Mouse (Mus musculus): ENCODE measurements around the gene Vmn2r104. TPM values are rescaled to one million over a fixed set of nuclear protein-coding genes. Genes with fewer than 3 reads are reported as not detected.

Vmn2r104 gene
- not detected for polyA plus RNA-seq (2017; shearing (Covaris generic))

GRCm38 (mm10) chr17:20048236-20048635 lies at the start of gene Vmn2r104:
TSS of gene Vmn2r104 (minus strand) at chr17:20048336.

Other genes starting within 250 kb of the Vmn2r104 start
- not detected for gene Fpr-rs7, start 65.9 kb upstream of the Vmn2r104 start, polyA plus RNA-seq (2017; shearing (Covaris generic))
- not detected for gene Fpr-rs6, start 134.8 kb upstream of the Vmn2r104 start, polyA plus RNA-seq (2017; shearing (Covaris generic))
- gene Vmn2r105, start 186.7 kb upstream of the Vmn2r104 start, polyA plus RNA-seq (2017; shearing (Covaris generic)): not detected
- not detected for gene Vmn2r106, start 237.2 kb upstream of the Vmn2r104 start, polyA plus RNA-seq (2017; shearing (Covaris generic))

Data from CD4-positive, CD25-positive, alpha-beta regulatory T cell, adult 9 weeks (primary cell).